Mouse (Mus musculus) ES-E14 (cell line): ENCODE measurements around the gene Tbcb.

Experiments
- CHD2 ChIP-seq: IDR thresholded peaks from 2 replicates; pipeline ENCODE4 v1.6.1; 2014; ENCODE audit warnings: mild to moderate bottlenecking, low read depth, low read length, inconsistent platforms
- MAFK ChIP-seq: IDR thresholded peaks from 2 replicates; pipeline ENCODE4 v1.6.1; 2014; ENCODE audit warnings: mild to moderate bottlenecking, low read depth, low read length, inconsistent platforms; ENCODE audit not compliant: insufficient read depth
- ZC3H11A ChIP-seq: IDR thresholded peaks from 2 replicates; pipeline ENCODE4 v1.6.1; 2012; ENCODE audit warnings: low read depth, mild to moderate bottlenecking, inconsistent platforms, low read length, borderline replicate concordance

DNA sequence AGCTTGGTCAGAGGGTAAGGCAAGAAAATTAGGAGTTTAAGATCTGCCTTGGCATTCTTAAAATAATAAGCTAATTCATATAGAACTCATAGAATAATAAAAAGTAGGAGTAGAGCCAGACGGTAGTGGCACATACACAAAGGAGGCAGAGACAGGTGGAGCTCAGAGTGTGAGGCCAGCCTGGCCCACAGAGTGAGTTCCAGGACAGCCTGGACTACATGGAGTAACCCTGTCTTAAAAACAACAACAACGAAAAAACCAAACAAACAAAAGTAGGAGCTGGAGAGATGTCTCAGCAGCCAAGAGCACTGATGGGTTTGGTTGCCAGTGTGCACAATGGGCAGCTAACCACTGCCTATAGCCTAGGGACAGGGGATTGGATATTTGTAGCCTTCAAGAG, 14.8 kb downstream of the Tbcb start:
- TF ChIP-seq CHD2, result no peak
- no peak for TF ChIP-seq ZC3H11A
- TF ChIP-seq MAFK, result no peak
